Mouse (Mus musculus): Measurements from ENCODE around the gene Entpd2. TPM values are rescaled to one million over a fixed set of nuclear protein-coding genes. Genes with fewer than 3 reads are reported as not detected.

Entpd2 gene
- polyA plus RNA-seq (2015; fragmentation: Nextera tagmentation; extraction: Ambion mirVana), result 12.1 and 15.6 TPM in 2 replicates

DNA sequence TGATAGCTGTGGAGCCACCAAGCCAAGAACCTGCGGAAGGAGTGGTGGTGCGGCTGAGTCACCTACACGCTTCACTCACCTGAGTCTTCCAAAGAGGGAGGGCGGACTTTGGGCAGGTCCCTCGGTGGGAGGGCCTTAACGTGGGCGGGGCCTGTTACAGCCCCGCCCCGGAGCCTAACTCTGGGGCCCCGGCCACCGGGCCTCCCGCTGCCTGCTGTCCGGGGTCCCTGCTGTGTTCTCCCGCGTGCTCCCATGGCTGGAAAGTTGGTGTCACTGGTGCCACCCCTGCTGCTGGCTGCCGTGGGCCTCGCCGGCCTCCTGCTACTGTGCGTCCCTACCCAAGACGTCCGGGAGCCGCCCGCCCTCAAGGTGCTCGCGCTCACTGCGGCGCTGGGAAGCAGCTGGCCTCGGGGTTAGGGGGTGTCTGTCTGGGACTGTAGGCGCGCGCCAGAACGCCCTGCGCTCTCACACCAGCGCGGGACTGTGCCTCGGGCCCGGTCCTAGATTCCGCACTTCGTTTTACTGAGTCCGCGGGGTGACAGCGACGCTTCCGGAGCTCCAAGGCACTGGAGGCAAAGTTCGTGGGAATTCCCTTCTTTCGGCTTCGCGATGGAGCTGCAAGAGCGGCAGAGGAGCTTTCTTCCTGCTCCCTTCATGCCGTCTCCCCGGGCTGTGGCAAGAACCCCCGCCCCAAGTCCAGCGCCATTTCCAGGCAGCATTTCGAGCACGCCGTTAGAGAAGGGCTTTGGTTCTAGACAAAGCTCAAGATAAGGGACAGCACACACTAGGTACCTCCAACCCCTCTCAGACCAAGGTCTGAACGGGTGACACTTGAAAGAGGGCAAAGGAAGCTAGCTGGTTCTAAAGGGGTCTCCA is at the start of gene Entpd2:
Entpd2 (plus strand) TSS at position 154 of the 876 bp plus-strand sequence.
- Histone ChIP-seq H3K4me2 (replicated peaks) (peak within 1 kb of the TSS; percentile 94), H3K9me3 (no peaks in the 10 kb centered on the region), H3K4me1 (replicated peaks) (peaks cover 16% of the 10 kb centered on the region), H3K4me3 (replicated peaks) (peak within 1 kb of the TSS; percentile 51), H3K36me3 (no peaks in the 10 kb centered on the region), H3K9ac (peak within 1 kb of the TSS; percentile 63), H3K27me3 (replicated peaks) (peaks cover 49% of the 10 kb centered on the region), H3K27ac (peak within 1 kb of the TSS; percentile 77)
- 2% methylated on average over 57 of the region's 57 CpGs for whole genome bisulfite sequencing
- peak; percentile 92 for ATAC-seq

DNA sequence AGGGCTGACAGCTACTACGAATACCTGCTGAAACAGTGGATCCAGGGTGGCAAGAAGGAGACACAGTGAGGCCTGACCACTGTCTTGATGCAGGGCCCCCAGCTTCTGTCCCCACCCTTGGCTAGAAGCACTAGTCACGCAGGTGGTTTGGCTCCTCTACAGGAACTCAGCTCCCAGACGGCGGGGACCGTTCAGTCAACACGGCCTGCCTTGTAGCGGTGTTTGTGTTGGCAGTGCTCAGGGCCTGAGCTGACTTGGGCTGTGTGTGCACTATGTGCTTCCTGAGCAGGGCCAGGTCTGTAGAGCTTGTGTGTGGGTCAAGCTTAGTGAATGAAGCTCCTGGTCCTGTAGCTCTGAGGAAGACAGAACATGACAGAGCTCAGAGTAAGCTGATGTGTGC is 47.5 kb upstream of the Entpd2 start:
- no peaks in the 10 kb centered on the region for H3K9me3 ChIP-seq
- peaks cover 81% of the 10 kb centered on the region for H3K36me3 ChIP-seq
- no peaks in the 10 kb centered on the region for H3K4me1 ChIP-seq (replicated peaks)
- H3K9ac ChIP-seq, result no peak overlapping the region
- ATAC-seq, result no peak
- no peak overlapping the region for H3K4me2 ChIP-seq (replicated peaks)
- H3K27me3 ChIP-seq (replicated peaks), result no peaks in the 10 kb centered on the region
- H3K27ac ChIP-seq, result no peak overlapping the region
- WGBS, result 92% methylated on average over 7 of the region's 7 CpGs
- no peak overlapping the region for H3K4me3 ChIP-seq (replicated peaks)

DNA sequence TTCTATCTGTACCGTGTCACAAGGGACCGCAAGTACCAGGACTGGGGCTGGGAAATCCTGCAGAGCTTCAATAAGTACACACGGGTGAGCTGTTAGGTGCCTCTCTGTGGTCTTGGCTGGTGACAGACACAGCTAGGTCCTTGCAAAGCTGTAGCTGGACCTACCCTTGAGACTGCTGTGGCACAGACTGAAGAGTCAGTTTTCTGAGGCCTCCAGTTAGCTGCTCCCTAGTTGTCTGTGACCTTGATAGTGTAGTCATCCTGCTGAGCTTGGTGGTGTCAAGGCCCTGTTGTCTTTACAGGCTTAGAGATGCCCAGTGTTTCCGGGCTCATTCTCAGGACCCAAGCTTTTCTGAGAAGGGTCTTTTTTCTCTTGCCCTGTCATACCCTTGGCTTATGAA is 46.2 kb upstream of the Entpd2 start:
- WGBS, result 94% methylated on average over 4 of the region's 4 CpGs
- Histone ChIP-seq H3K27ac (no peak overlapping the region), H3K4me2 (replicated peaks) (no peak overlapping the region), H3K9ac (no peak overlapping the region), H3K9me3 (no peaks in the 10 kb centered on the region), H3K36me3 (peaks cover 70% of the 10 kb centered on the region), H3K4me3 (replicated peaks) (no peak overlapping the region), H3K4me1 (replicated peaks) (0 out of 2 replicates have a peak, but pooled peaks cover under 1% of the 10 kb centered on the region), H3K27me3 (replicated peaks) (no peaks in the 10 kb centered on the region)
- no peak for ATAC-seq

DNA sequence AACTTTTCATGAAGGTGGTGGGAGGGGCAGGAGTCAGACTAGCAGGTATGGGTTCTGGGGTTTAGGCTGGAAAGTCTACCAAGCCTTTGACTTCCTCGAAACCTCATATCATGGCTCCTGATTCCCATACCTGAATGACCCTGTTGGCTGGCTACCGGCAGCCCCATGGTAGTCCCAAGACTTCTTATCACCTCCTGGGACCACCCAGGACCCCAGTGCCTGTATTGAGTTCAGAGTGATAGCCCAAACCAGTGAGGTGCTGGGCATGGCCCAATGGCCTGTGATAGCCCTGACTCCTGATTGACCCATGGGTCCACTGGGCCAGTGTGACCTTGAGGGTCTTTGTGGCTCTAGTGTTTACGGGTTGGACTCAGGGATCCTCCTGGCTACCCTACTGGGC is 45.0 kb upstream of the Entpd2 start:
- Histone ChIP-seq H3K9me3 (no peaks in the 10 kb centered on the region), H3K4me3 (replicated peaks) (no peak overlapping the region), H3K36me3 (peaks cover 58% of the 10 kb centered on the region), H3K27me3 (replicated peaks) (no peaks in the 10 kb centered on the region), H3K9ac (no peak overlapping the region), H3K27ac (no peak overlapping the region), H3K4me1 (replicated peaks) (peaks cover 12% of the 10 kb centered on the region), H3K4me2 (replicated peaks) (no peak overlapping the region)
- ATAC-seq, result no peak
- 91% methylated on average over 3 of the region's 3 CpGs for WGBS

DNA sequence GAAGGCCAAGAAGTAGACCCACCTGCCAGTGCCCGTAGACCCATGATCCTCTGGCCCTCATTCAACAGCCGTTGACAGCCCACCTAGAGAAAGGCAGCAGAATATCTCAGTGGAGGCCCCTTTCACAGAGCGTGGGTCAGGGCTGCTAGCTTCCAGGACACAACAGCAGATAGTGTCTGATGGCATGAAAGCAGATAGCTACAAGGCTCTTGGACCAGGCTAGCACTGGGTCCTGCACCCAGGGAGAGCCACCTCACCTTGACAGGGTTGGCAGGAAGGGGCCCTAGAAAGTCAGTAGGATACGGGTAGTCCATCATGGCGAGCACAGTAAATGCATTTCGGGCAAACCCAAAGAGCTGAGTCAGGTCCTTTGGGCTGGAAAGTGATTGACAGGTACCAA is 41.5 kb upstream of the Entpd2 start:
- H3K27me3 ChIP-seq (replicated peaks), result no peaks in the 10 kb centered on the region
- H3K4me1 ChIP-seq (replicated peaks), result peaks cover 23% of the 10 kb centered on the region
- H3K36me3 ChIP-seq, result peaks cover 29% of the 10 kb centered on the region
- no peak overlapping the region for H3K27ac ChIP-seq
- no peaks in the 10 kb centered on the region for H3K9me3 ChIP-seq
- no peak overlapping the region for H3K9ac ChIP-seq
- ATAC-seq, result no peak
- H3K4me2 ChIP-seq (replicated peaks), result no peak overlapping the region
- 85% methylated on average over 6 of the region's 6 CpGs for WGBS
- no peak overlapping the region for H3K4me3 ChIP-seq (replicated peaks)

DNA sequence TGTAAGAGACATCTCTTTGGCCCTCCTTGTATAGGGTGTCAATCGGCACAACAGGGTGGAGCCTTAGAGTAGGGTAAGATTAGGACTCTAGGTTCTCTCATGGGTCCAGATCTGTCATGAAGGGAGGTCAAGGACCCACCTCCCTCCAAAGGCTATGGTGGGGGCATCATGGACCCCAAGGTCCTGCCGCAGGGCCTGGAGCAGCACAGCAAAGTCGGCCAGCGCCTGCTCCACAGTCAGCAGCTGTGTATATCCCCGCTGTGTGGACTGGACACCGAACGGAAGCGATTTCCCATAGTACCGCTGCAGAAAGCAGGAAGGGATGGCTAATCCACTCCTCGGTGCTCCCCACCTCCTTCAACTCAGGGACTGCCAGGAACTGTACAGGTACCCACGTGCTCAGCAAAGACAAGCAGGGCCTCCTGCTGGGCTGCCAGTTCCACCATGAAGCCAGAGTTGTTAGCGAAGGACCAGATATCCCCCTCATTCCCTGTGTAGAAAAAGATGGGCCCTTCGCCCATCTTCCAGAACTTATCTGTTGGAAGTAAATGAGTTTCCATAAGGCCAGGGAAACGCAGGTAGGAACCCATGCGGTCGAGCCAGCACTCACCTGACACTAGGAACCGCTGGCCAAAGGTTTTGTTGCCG is 40.1 kb upstream of the Entpd2 start:
- peaks cover 23% of the 10 kb centered on the region for H3K4me1 ChIP-seq (replicated peaks)
- H3K27ac ChIP-seq, result no peak overlapping the region
- 37% methylated on average over 18 of the region's 18 CpGs for WGBS
- H3K36me3 ChIP-seq, result peaks cover 16% of the 10 kb centered on the region
- peak overlapping the region; percentile 89 for H3K4me2 ChIP-seq (replicated peaks)
- no peak for ATAC-seq
- H3K9ac ChIP-seq, result peak overlapping the region; percentile 50
- H3K9me3 ChIP-seq, result no peaks in the 10 kb centered on the region
- H3K4me3 ChIP-seq (replicated peaks), result peak overlapping the region; percentile 51
- H3K27me3 ChIP-seq (replicated peaks), result no peaks in the 10 kb centered on the region

DNA sequence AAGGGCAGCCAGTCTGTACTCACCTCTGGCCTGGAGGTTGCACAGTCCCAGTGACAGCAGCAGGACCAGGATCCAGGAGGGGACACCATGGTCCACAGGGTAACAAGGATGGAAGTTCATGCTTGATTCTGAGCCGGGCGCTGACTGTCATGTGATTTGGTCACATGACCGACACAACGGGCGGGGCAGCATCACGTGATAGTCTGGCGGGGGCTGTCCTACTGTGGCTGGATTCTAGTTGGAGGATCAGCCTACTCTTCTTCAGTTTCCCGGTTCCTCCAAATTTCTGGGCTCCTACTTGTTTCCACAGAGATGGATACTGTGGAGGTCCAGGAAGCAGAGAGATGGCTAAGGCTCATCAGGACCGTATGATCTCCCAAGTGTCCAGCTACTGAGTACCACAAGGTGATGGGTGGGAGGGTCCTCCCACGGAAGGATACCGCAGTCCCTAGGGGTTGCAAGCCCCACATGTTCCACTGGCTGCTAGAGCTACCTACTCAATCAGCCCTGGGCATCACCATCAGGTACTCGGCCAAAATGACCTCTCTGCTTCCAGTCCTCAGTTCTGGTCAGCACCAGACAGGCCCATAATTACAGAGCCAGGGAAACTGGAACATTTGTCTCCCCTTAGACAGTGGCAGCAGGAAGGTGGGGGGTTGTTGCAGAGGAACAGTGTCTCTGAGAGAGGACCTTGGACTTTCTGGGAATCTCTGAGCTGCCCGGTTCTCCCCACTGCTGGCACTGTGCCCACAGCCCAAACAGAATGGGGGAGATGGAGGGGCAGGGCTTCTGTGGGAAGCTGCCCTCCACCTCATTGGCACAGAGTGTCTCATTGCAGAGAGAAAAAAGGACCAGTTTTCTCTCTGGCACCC is 39.2 kb upstream of the Entpd2 start, which contains the start of gene Dpp7:
Dpp7 (minus strand) TSS at position 152 of the 872 bp plus-strand sequence.
- peak within 1 kb of the TSS; percentile 50 for H3K9ac ChIP-seq
- 4% methylated on average over 13 of the region's 13 CpGs for WGBS
- peaks cover 23% of the 10 kb centered on the region for H3K4me1 ChIP-seq (replicated peaks)
- peak; percentile 83 for ATAC-seq
- H3K4me3 ChIP-seq (replicated peaks), result peak within 1 kb of the TSS; percentile 51
- no peaks in the 10 kb centered on the region for H3K27me3 ChIP-seq (replicated peaks)
- peaks cover 12% of the 10 kb centered on the region for H3K36me3 ChIP-seq
- H3K9me3 ChIP-seq, result no peaks in the 10 kb centered on the region
- H3K27ac ChIP-seq, result no peak within 1 kb of the TSS
- peak within 1 kb of the TSS; percentile 89 for H3K4me2 ChIP-seq (replicated peaks)

DNA sequence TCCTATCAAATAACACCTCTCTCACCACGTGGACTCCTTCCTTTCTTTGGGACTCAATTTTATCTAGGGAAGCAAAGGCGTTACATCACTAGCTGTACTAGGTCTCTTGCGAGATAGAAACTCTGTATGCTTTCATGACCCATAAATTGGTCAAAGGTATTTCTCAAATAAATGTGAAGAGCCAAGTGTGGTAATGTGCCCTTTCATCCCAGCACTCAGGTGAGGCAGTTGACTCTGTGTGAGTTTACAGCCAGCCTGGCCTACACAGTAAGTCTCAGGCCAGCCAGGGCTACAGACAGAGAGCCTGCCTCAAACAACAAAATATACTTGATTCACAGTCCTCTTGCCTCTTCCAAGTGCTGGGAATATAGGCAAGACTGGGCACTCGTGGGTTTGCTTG is 35.8 kb upstream of the Entpd2 start:
- H3K27me3 ChIP-seq (replicated peaks), result no peaks in the 10 kb centered on the region
- no peak for ATAC-seq
- WGBS, result 78% methylated on average over 4 of the region's 4 CpGs
- H3K4me3 ChIP-seq (replicated peaks), result no peak overlapping the region
- H3K36me3 ChIP-seq, result no peaks in the 10 kb centered on the region; the same call in 1 of the 2 replicates
- H3K4me1 ChIP-seq (replicated peaks), result peaks cover 32% of the 10 kb centered on the region
- H3K4me2 ChIP-seq (replicated peaks), result no peak overlapping the region
- no peaks in the 10 kb centered on the region for H3K9me3 ChIP-seq
- H3K9ac ChIP-seq, result no peak overlapping the region
- no peak overlapping the region for H3K27ac ChIP-seq

DNA sequence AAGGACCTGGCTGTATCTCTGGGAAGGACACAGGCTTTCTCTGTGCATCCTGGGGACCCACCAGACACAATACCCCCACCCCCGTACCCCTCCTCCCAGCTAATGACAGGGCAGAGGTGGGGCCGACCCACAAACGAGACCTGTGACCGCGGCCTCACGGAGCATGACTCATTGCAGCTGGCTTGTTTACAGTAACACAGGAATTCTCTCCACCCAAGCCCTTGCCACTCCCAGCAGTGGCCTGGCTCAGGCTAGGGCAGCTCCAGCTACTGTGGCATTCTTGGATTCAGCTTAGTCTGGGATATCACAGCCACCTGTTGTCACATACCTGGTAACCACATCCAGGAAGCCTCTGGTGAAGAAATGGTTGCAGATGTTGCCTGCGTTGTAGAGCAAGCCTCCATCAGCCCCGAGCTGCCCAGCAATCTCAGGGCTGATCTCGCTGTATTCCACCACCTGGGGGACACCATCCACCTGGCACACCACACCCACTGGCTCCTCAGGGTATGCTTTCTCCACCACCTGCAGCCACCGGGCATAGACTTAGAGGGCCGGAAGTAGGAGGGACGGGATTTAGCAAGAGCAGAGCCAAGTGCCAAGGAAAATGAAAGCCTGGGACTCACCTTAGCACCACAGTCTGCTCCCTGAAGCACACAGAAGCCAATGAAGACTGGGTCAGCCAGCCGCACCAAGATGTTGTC is 32.0 kb upstream of the Entpd2 start:
- peak overlapping the region; percentile 68 for H3K4me3 ChIP-seq (replicated peaks)
- peaks cover 13% of the 10 kb centered on the region for H3K4me1 ChIP-seq (replicated peaks)
- ATAC-seq, result peak; percentile 64

DNA sequence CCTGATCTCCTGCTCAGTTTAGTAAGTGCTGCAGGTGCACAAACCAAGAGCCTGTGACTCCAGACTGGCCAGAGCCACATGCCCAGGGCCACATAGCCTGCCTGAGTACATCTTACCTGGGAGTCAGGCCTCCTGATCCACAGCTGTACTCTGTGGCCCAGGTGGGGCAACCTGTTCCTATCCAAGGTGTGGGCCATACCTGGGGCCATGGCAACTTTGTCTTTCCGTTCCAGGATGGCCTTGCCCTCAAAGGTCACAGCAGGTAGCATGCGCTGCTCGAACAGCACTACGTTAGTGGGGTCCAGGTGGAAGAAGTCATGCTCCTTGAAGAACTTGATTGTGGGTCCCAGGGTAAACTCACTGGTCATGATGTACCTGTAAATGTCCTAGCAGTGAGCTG is 31.4 kb upstream of the Entpd2 start:
- H3K27ac ChIP-seq, result peak overlapping the region; percentile 75; the same call in 1 of the 2 replicates
- peak overlapping the region; percentile 95 for H3K4me2 ChIP-seq (replicated peaks)
- H3K27me3 ChIP-seq (replicated peaks), result no peaks in the 10 kb centered on the region
- ATAC-seq, result no peak
- WGBS, result 78% methylated on average over 4 of the region's 4 CpGs
- H3K4me3 ChIP-seq (replicated peaks), result peak overlapping the region; percentile 68
- H3K9ac ChIP-seq, result peak overlapping the region; percentile 70
- H3K9me3 ChIP-seq, result no peaks in the 10 kb centered on the region
- H3K4me1 ChIP-seq (replicated peaks), result peaks cover 13% of the 10 kb centered on the region
- H3K36me3 ChIP-seq, result no peaks in the 10 kb centered on the region; the same call in 1 of the 2 replicates

More for the DNA sequence above, 32.0 kb upstream of the Entpd2 start:
- no peaks in the 10 kb centered on the region for H3K9me3 ChIP-seq
- H3K4me2 ChIP-seq (replicated peaks), result peak overlapping the region; percentile 95
- WGBS, result 42% methylated on average over 13 of the region's 13 CpGs
- H3K36me3 ChIP-seq, result no peaks in the 10 kb centered on the region; the same call in 1 of the 2 replicates
- peak overlapping the region; percentile 75 for H3K27ac ChIP-seq
- no peaks in the 10 kb centered on the region for H3K27me3 ChIP-seq (replicated peaks)
- peak overlapping the region; percentile 70; the same call in 1 of the 2 replicates for H3K9ac ChIP-seq

DNA sequence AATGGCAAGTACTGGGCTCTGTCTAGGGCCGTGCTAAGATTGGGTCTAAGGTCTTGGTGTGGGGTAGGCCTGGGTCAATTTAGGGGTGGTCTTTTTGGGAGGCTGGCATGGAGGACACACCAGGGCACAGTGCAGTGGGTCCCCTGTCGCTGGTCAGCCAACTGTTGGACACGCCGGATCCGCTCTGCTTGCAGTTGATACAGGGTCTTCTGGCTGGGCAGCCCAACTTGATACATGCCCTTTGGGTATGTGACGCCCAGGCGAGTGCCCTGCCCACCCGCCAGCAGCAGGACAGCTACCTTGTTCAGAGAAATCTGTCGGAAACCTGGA is 30.9 kb upstream of the Entpd2 start:
- H3K27ac ChIP-seq, result peak overlapping the region; percentile 75; the same call in 1 of the 2 replicates
- H3K9ac ChIP-seq, result peak overlapping the region; percentile 70
- no peaks in the 10 kb centered on the region for H3K27me3 ChIP-seq (replicated peaks)
- peak overlapping the region; percentile 95 for H3K4me2 ChIP-seq (replicated peaks)
- H3K9me3 ChIP-seq, result no peaks in the 10 kb centered on the region
- ATAC-seq, result 0 out of 2 replicates have a peak, but pooled peaks have one; percentile 0
- WGBS, result 29% methylated on average over 9 of the region's 9 CpGs
- no peaks in the 10 kb centered on the region; the same call in 1 of the 2 replicates for H3K36me3 ChIP-seq
- peaks cover 13% of the 10 kb centered on the region for H3K4me1 ChIP-seq (replicated peaks)
- H3K4me3 ChIP-seq (replicated peaks), result peak overlapping the region; percentile 68
